Mouse (Mus musculus): ENCODE data around the gene Phospho2. TPM values are rescaled to one million over a fixed set of nuclear protein-coding genes. Genes with fewer than 3 reads are reported as not detected.
A peak's percentile ranks its signal among the peaks of the same experiment; 100 is the strongest.

The Phospho2 gene
- polyA plus RNA-seq (2014; fragmentation: Nextera tagmentation; extraction: Ambion mirVana) = 39.3 and 40.5 TPM in 2 replicates

- peak within 1 kb of the TSS; percentile 59 for H3K4me3 ChIP-seq (ENCODE audit: low read depth, low read length)
- H3K4me2 ChIP-seq (ENCODE audit: low read depth) = peak within 1 kb of the TSS; percentile 79
- peak; percentile 97 for DNase-seq (ENCODE audit: low spot score)
- H3K27ac ChIP-seq (ENCODE audit: low read depth, low read length) = peak within 1 kb of the TSS; percentile 58
- H3K36me3 ChIP-seq (ENCODE audit: control insufficient read depth, insufficient read depth, low read length) = peaks cover 4% of the 10 kb centered on the region; the same call in 1 of the 2 replicates
- peak; percentile 93 for ATAC-seq (ENCODE audit: insufficient read depth, low FRiP score, low TSS enrichment)
- H3K9me3 ChIP-seq (ENCODE audit: control insufficient read depth, low read length) = no peaks in the 10 kb centered on the region
- H3K27me3 ChIP-seq (ENCODE audit: control insufficient read depth, insufficient read depth, low read length) = no peaks in the 10 kb centered on the region
- 1% methylated on average over 48 of the region's 48 CpGs for WGBS
- H3K4me1 ChIP-seq (ENCODE audit: control insufficient read depth, insufficient read depth, low read length) = peaks cover 4% of the 10 kb centered on the region; the same call in 1 of the 2 replicates
- peak within 1 kb of the TSS; percentile 63 for H3K9ac ChIP-seq (ENCODE audit: low read length)
Observed at GRCm38 (mm10) chr2:69789429-69790069, at the start of gene Phospho2, which contains the start of gene Ccdc173. Gene Phospho2, plus strand, starts transcription at chr2:69789623. Gene Ccdc173, minus strand, starts transcription at chr2:69789575.

- Histone ChIP-seq H3K4me2 (ENCODE audit: low read depth) (no peak overlapping the region), H3K9me3 (ENCODE audit: control insufficient read depth, low read length) (no peaks in the 10 kb centered on the region), H3K9ac (ENCODE audit: low read length) (no peak overlapping the region), H3K4me1 (ENCODE audit: control insufficient read depth, insufficient read depth, low read length) (no peaks in the 10 kb centered on the region), H3K27me3 (ENCODE audit: control insufficient read depth, insufficient read depth, low read length) (no peaks in the 10 kb centered on the region), H3K27ac (ENCODE audit: low read depth, low read length) (no peak overlapping the region), H3K36me3 (ENCODE audit: control insufficient read depth, insufficient read depth, low read length) (peaks cover 11% of the 10 kb centered on the region), H3K4me3 (ENCODE audit: low read depth, low read length) (no peak overlapping the region)
- WGBS = 98% methylated on average over 1 of the region's 1 CpGs
- ATAC-seq (ENCODE audit: insufficient read depth, low FRiP score, low TSS enrichment) = no peak
- no peak for DNase-seq (ENCODE audit: low spot score)
Observed at GRCm38 (mm10) chr2:69745091-69745490, 44.3 kb upstream of the Phospho2 start.

DNA sequence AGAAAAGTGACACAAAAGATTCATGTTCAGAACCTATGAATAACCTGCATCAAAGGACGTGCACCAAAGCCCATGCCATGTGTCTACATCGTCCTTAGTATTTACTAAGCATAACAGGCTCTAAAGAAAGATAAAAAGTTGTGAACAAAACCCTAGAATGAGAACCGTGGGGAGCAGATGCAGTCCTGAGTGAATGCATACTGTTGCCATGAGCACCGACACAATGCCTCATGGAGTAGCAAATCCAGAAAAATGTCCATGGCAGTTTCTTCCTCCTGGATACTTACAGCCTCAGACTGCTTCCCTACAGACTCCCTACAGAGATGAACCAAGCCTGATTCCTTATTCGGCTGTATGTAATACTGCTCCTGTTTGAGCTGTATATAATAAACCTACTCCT lies 28.4 kb upstream of the Phospho2 start:
- ATAC-seq (ENCODE audit: insufficient read depth, low FRiP score, low TSS enrichment) (peak; percentile 83), DNase-seq (ENCODE audit: low spot score) (peak; percentile 27)
- no peaks in the 10 kb centered on the region for H3K9me3 ChIP-seq (ENCODE audit: control insufficient read depth, low read length)
- no peaks in the 10 kb centered on the region for H3K27me3 ChIP-seq (ENCODE audit: control insufficient read depth, insufficient read depth, low read length)
- no peak overlapping the region for H3K4me3 ChIP-seq (ENCODE audit: low read depth, low read length)
- H3K9ac ChIP-seq (ENCODE audit: low read length) = no peak overlapping the region
- H3K4me1 ChIP-seq (ENCODE audit: control insufficient read depth, insufficient read depth, low read length) = no peaks in the 10 kb centered on the region
- WGBS = 48% methylated on average over 5 of the region's 5 CpGs
- H3K36me3 ChIP-seq (ENCODE audit: control insufficient read depth, insufficient read depth, low read length) = no peaks in the 10 kb centered on the region
- H3K4me2 ChIP-seq (ENCODE audit: low read depth) = no peak overlapping the region
- 0 out of 2 replicates have a peak overlapping the region, but pooled peaks have one; percentile 63 for H3K27ac ChIP-seq (ENCODE audit: low read depth, low read length)

DNA sequence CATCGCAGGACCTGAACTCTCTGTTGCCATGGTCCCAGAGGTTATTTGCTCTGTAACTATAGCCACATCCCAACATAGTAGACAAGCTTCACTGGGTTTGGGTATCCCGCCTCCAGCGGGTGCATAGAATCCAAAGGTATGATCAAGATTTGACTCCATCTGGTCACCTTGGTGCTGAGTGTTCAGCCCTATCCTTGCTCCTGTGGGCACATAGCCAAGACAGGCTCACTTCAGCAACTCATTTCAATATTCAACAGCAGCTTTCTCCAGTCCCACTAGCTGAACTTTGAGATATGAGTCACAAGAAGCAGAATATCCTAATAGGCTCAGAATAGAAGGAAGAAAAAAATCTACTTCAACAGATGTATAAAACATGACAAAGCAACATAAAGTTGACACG lies 26.1 kb upstream of the Phospho2 start:
- no peak for DNase-seq (ENCODE audit: low spot score)
- Histone ChIP-seq H3K4me2 (ENCODE audit: low read depth) (no peak overlapping the region), H3K36me3 (ENCODE audit: control insufficient read depth, insufficient read depth, low read length) (no peaks in the 10 kb centered on the region), H3K9ac (ENCODE audit: low read length) (no peak overlapping the region), H3K27me3 (ENCODE audit: control insufficient read depth, insufficient read depth, low read length) (no peaks in the 10 kb centered on the region), H3K27ac (ENCODE audit: low read depth, low read length) (no peak overlapping the region), H3K9me3 (ENCODE audit: control insufficient read depth, low read length) (no peaks in the 10 kb centered on the region), H3K4me1 (ENCODE audit: control insufficient read depth, insufficient read depth, low read length) (no peaks in the 10 kb centered on the region), H3K4me3 (ENCODE audit: low read depth, low read length) (no peak overlapping the region)
- 88% methylated on average over 4 of the region's 4 CpGs for WGBS
- ATAC-seq (ENCODE audit: insufficient read depth, low FRiP score, low TSS enrichment) = no peak

GRCm38 (mm10) chr2:69764716-69765115 lies 24.7 kb upstream of the Phospho2 start:
- Histone ChIP-seq H3K9ac (ENCODE audit: low read length) (no peak overlapping the region), H3K4me1 (ENCODE audit: control insufficient read depth, insufficient read depth, low read length) (no peaks in the 10 kb centered on the region), H3K27me3 (ENCODE audit: control insufficient read depth, insufficient read depth, low read length) (no peaks in the 10 kb centered on the region), H3K4me2 (ENCODE audit: low read depth) (no peak overlapping the region), H3K9me3 (ENCODE audit: control insufficient read depth, low read length) (no peaks in the 10 kb centered on the region), H3K4me3 (ENCODE audit: low read depth, low read length) (no peak overlapping the region), H3K36me3 (ENCODE audit: control insufficient read depth, insufficient read depth, low read length) (no peaks in the 10 kb centered on the region), H3K27ac (ENCODE audit: low read depth, low read length) (no peak overlapping the region)
- WGBS = 79% methylated on average over 1 of the region's 1 CpGs
- DNase-seq (ENCODE audit: low spot score) (no peak), ATAC-seq (ENCODE audit: insufficient read depth, low FRiP score, low TSS enrichment) (no peak)

GRCm38 (mm10) chr2:69773331-69773730 lies 16.1 kb upstream of the Phospho2 start:
- DNase-seq (ENCODE audit: low spot score) = no peak
- H3K9ac ChIP-seq (ENCODE audit: low read length) = no peak overlapping the region
- H3K27ac ChIP-seq (ENCODE audit: low read depth, low read length) = no peak overlapping the region
- no peaks in the 10 kb centered on the region for H3K4me1 ChIP-seq (ENCODE audit: control insufficient read depth, insufficient read depth, low read length)
- H3K36me3 ChIP-seq (ENCODE audit: control insufficient read depth, insufficient read depth, low read length) = no peaks in the 10 kb centered on the region
- H3K4me3 ChIP-seq (ENCODE audit: low read depth, low read length) = no peak overlapping the region
- ATAC-seq (ENCODE audit: insufficient read depth, low FRiP score, low TSS enrichment) = no peak
- no peak overlapping the region for H3K4me2 ChIP-seq (ENCODE audit: low read depth)
- 91% methylated on average over 3 of the region's 3 CpGs for WGBS
- H3K27me3 ChIP-seq (ENCODE audit: control insufficient read depth, insufficient read depth, low read length) = no peaks in the 10 kb centered on the region
- no peaks in the 10 kb centered on the region for H3K9me3 ChIP-seq (ENCODE audit: control insufficient read depth, low read length)

DNA sequence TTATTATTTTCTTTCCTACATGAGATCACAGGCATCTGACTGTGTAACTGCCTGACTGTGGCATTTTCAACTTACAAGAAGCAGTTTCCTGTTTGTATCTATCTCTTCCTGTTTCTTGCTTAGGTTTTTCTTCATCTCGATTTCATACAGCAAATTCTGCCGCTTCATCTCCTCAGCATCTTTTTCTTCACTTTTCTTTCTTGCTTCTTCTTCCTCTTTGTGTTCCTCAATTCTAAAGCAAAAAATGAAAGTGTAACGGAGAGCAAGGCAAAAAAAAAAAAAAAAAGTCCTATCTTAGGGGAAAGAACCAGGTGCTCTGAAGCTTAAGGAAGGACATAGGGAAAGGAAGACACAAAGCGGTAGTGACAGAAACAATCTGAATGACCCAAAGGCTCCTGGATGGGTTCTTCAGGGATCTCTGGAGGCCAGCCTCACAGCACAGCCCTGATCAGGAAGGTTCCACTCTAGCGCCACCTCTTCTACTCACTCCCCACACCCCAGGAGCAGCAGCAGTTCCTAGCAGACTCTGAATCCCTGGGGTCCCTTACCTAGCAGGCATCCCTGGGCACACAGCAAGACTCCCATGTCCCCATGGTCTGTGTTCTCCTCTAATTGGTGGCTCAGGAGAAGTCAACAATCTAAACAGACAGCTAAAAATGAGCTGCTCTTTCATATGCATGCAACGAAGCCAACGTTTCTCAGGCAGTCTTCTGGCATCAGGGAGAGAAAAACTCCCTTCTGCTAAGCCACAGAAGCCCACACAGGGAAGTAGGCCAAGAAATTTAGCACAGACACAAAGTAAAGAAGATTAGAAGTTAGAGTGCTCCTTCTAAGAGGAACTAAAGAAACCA lies 11.2 kb upstream of the Phospho2 start:
- no peak for ATAC-seq (ENCODE audit: insufficient read depth, low FRiP score, low TSS enrichment)
- no peak overlapping the region for H3K4me3 ChIP-seq (ENCODE audit: low read depth, low read length)
- no peaks in the 10 kb centered on the region for H3K27me3 ChIP-seq (ENCODE audit: control insufficient read depth, insufficient read depth, low read length)
- no peak overlapping the region for H3K27ac ChIP-seq (ENCODE audit: low read depth, low read length)
- H3K9me3 ChIP-seq (ENCODE audit: control insufficient read depth, low read length) = no peaks in the 10 kb centered on the region
- no peak overlapping the region for H3K9ac ChIP-seq (ENCODE audit: low read length)
- no peaks in the 10 kb centered on the region for H3K4me1 ChIP-seq (ENCODE audit: control insufficient read depth, insufficient read depth, low read length)
- H3K4me2 ChIP-seq (ENCODE audit: low read depth) = no peak overlapping the region
- no peaks in the 10 kb centered on the region for H3K36me3 ChIP-seq (ENCODE audit: control insufficient read depth, insufficient read depth, low read length)
- WGBS = 75% methylated on average over 7 of the region's 7 CpGs
- DNase-seq (ENCODE audit: low spot score) = no peak

DNA sequence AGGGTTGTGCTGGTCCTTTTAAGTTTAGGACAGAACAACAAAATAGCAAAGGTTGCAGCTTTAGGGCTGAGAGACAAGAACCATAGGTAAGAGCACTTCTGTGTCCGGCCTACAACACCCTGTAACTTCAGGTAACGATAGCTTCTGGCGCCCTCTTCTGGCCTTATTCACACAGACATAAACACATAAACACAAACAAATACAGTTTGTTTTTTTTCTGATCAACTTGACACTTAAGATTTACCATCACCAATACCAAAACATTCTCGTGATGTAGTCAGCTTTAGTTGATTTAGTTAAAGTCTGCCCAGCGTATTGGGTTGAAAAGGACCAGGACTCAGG lies 10.6 kb upstream of the Phospho2 start:
- ATAC-seq (ENCODE audit: insufficient read depth, low FRiP score, low TSS enrichment) (no peak), DNase-seq (ENCODE audit: low spot score) (no peak)
- Histone ChIP-seq H3K27ac (ENCODE audit: low read depth, low read length) (no peak overlapping the region), H3K4me1 (ENCODE audit: control insufficient read depth, insufficient read depth, low read length) (no peaks in the 10 kb centered on the region), H3K9ac (ENCODE audit: low read length) (no peak overlapping the region), H3K27me3 (ENCODE audit: control insufficient read depth, insufficient read depth, low read length) (no peaks in the 10 kb centered on the region), H3K4me2 (ENCODE audit: low read depth) (no peak overlapping the region), H3K4me3 (ENCODE audit: low read depth, low read length) (no peak overlapping the region), H3K9me3 (ENCODE audit: control insufficient read depth, low read length) (no peaks in the 10 kb centered on the region), H3K36me3 (ENCODE audit: control insufficient read depth, insufficient read depth, low read length) (no peaks in the 10 kb centered on the region)
- WGBS = 47% methylated on average over 5 of the region's 5 CpGs
